Mouse (Mus musculus): ENCODE data around the gene Nfil3.

GRCm38 (mm10) chr13:52924457-52924856, 56.4 kb downstream of the Nfil3 start:
- TF ChIP-seq POLR2A (IDR thresholded peaks at IDR 0.05; ENCODE audit: borderline replicate concordance, insufficient read depth, low read length), result no peak
- TF ChIP-seq CTCF (IDR thresholded peaks at IDR 0.05; ENCODE audit: borderline replicate concordance, insufficient read depth, low read depth, low read length), result no peak

Measured in cerebellum, adult 2 months (tissue).